Mouse (Mus musculus) C2C12 (cell line): ENCODE data around the gene Ppm1h.

ENCODE experiments used
- CTCF ChIP-seq: IDR thresholded peaks from one replicate; pipeline ENCODE4 v1.5.1; 2011; ENCODE audit not compliant: control insufficient read depth, insufficient read depth, insufficient read length
- FOSL1 ChIP-seq: IDR thresholded peaks from one replicate; pipeline ENCODE4 v1.8.0; 2011; ENCODE audit warnings: mild to moderate bottlenecking, low read length; ENCODE audit not compliant: poor library complexity, insufficient read depth, severe bottlenecking
- MYOD1 ChIP-seq: IDR thresholded peaks from one replicate; pipeline ENCODE4 v1.6.1; 2011; ENCODE audit warnings: low read depth; ENCODE audit not compliant: control insufficient read depth, insufficient read length
- MYOG ChIP-seq: IDR thresholded peaks from one replicate; pipeline ENCODE4 v1.6.1; 2011; ENCODE audit not compliant: control insufficient read depth, insufficient read length; ENCODE audit errors: extremely low read depth
- USF1 ChIP-seq: IDR thresholded peaks from one replicate; pipeline ENCODE4 v1.6.1; 2011; ENCODE audit warnings: low read depth, mild to moderate bottlenecking, control low read depth, moderate library complexity

DNA sequence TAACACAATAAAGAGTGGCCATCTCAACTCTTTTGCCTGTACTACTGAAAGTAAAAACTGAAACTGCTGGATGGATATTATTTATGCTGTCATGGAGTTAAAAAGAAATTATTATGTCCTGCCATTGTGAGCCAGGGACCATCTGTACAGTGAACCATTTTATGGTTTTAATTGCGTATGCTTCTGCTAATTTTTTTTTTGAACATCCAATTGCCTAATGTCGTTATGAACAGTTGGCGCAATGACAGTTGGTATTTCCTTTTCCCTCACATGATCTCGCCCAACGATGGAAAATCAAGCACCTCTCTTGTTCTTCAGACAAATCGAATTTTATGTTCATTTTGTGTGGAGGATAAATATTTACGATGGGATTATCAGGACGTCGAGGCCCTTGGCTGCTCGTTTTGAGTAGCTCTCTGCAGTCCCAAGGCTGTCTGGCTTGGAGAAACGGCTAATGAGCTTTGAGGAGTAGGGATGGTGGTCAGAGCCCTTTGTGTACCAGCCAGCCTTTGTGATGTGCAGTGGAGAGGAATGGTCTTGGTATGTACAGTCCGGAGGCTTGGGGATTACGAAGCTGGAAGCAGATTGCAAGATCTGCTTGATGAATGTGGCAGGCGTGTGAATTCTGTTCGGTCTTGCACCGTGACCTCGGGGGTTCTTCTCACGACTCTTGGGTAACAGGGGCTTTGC lies 183.3 kb downstream of the Ppm1h start:
- TF ChIP-seq CTCF = no peak
- TF ChIP-seq USF1 = no peak
- no peak for TF ChIP-seq MYOG
- no peak for TF ChIP-seq MYOD1
- TF ChIP-seq FOSL1 = no peak
